Mouse (Mus musculus) kidney, embryonic 16.5 days (tissue): ENCODE data around the gene Cth. TPM values are rescaled to one million over a fixed set of nuclear protein-coding genes. Genes with fewer than 3 reads are reported as not detected.

ENCODE experiments used
- ATAC-seq: fragments of 200-750 bp; cut with Nextera tagmentation; 2 replicates; pipeline ENCODE4 v1.8.0; 2017; ENCODE audit warnings: moderate TSS enrichment; ENCODE audit not compliant: low FRiP score, low TSS enrichment
- H3K27ac ChIP-seq: fragments of 300-500 bp; sonication (generic); 2 replicates; pipeline ENCODE4 v1.5.1; 2014; ENCODE audit warnings: low read length
- H3K27me3 ChIP-seq: fragments of 300-500 bp; sonication (generic); 2 replicates; pipeline ENCODE4 v1.6.1; 2014; ENCODE audit warnings: low read length, control low read depth, mixed read lengths; ENCODE audit not compliant: insufficient read depth
- H3K36me3 ChIP-seq: fragments of 300-500 bp; sonication (generic); 2 replicates; pipeline ENCODE4 v1.6.1; 2014; ENCODE audit warnings: low read length, control low read depth, mixed read lengths; ENCODE audit not compliant: insufficient read depth
- H3K4me1 ChIP-seq: fragments of 300-500 bp; sonication (generic); 2 replicates; pipeline ENCODE4 v1.6.1; 2014; ENCODE audit warnings: low read length, control low read depth, mixed read lengths; ENCODE audit not compliant: insufficient read depth
- H3K4me2 ChIP-seq: fragments of 300-500 bp; sonication (generic); replicated peaks from 2 replicates; pipeline ENCODE4 v1.6.1; 2014; ENCODE audit warnings: low read depth, low read length
- H3K4me3 ChIP-seq: fragments of 300-500 bp; sonication (generic); 2 replicates; pipeline ENCODE4 v1.5.1; 2014; ENCODE audit warnings: mild to moderate bottlenecking, low read length
- H3K9ac ChIP-seq: fragments of 300-500 bp; sonication (generic); replicated peaks from 2 replicates; pipeline ENCODE4 v1.6.1; 2014; ENCODE audit warnings: low read length
- H3K9me3 ChIP-seq: fragments of 300-500 bp; sonication (generic); 2 replicates; pipeline ENCODE4 v1.6.1; 2016; ENCODE audit warnings: low read length, control low read depth
- WGBS: fragments of 180-500 bp; shearing (Covaris S2); extraction: QIAGEN DNeasy Blood & Tissue Kit; methylation state at CpG from one replicate; pipeline ENCODE4 v1.1.7; 2014; 5-methylcytosine and 5-hydroxymethylcytosine counted together
- polyA plus RNA-seq: library from polyadenylated mRNA; unstranded; fragments of >200 nt; fragmentation: Nextera tagmentation; extraction: Ambion mirVana; gene quantifications from 2 replicates; pipeline ENCODE4 v1.2.1, GENCODE M21; 2015

The Cth gene
- polyA plus RNA-seq, 1 experiment from 2014 or later, result 58.2 TPM

GRCm38 (mm10) chr3:157921376-157921775 is 3.5 kb downstream of the Cth start:
- H3K9me3 ChIP-seq, result no peaks in the 10 kb centered on the region
- peaks cover 10% of the 10 kb centered on the region; the same call in 1 of the 2 replicates for H3K4me1 ChIP-seq
- H3K27ac ChIP-seq, result no peak overlapping the region
- 94% methylated on average over 2 of the region's 2 CpGs for WGBS
- no peak overlapping the region for H3K9ac ChIP-seq
- ATAC-seq, result no peak
- H3K4me3 ChIP-seq, result no peak overlapping the region
- no peaks in the 10 kb centered on the region for H3K36me3 ChIP-seq
- H3K27me3 ChIP-seq, result no peaks in the 10 kb centered on the region
- H3K4me2 ChIP-seq, result no peak overlapping the region

GRCm38 (mm10) chr3:157916336-157916735 is 8.5 kb downstream of the Cth start:
- Histone ChIP-seq H3K4me3 (no peak overlapping the region), H3K4me1 (no peaks in the 10 kb centered on the region), H3K9ac (no peak overlapping the region), H3K36me3 (0 out of 2 replicates have a peak, but pooled peaks cover 5% of the 10 kb centered on the region), H3K9me3 (no peaks in the 10 kb centered on the region), H3K4me2 (no peak overlapping the region), H3K27me3 (no peaks in the 10 kb centered on the region), H3K27ac (no peak overlapping the region)
- ATAC-seq, result peak; percentile 78; the same call in 1 of the 2 replicates
- WGBS, result 78% methylated on average over 4 of the region's 4 CpGs

GRCm38 (mm10) chr3:157912155-157912554 is 12.7 kb downstream of the Cth start:
- no peak overlapping the region for H3K4me3 ChIP-seq
- WGBS, result 58% methylated on average over 2 of the region's 2 CpGs
- H3K4me1 ChIP-seq, result no peaks in the 10 kb centered on the region
- H3K4me2 ChIP-seq, result no peak overlapping the region
- no peak overlapping the region for H3K9ac ChIP-seq
- H3K9me3 ChIP-seq, result no peaks in the 10 kb centered on the region
- no peaks in the 10 kb centered on the region for H3K27me3 ChIP-seq
- peaks cover 11% of the 10 kb centered on the region; the same call in 1 of the 2 replicates for H3K36me3 ChIP-seq
- H3K27ac ChIP-seq, result no peak overlapping the region
- no peak; the same call in 1 of the 2 replicates for ATAC-seq

- no peak overlapping the region for H3K4me2 ChIP-seq
- no peaks in the 10 kb centered on the region for H3K9me3 ChIP-seq
- H3K27ac ChIP-seq, result no peak overlapping the region
- H3K4me3 ChIP-seq, result no peak overlapping the region
- no peaks in the 10 kb centered on the region for H3K27me3 ChIP-seq
- peaks cover 23% of the 10 kb centered on the region; the same call in 1 of the 2 replicates for H3K36me3 ChIP-seq
- H3K4me1 ChIP-seq, result no peaks in the 10 kb centered on the region
- 80% methylated on average over 3 of the region's 3 CpGs for WGBS
- ATAC-seq, result no peak
- no peak overlapping the region for H3K9ac ChIP-seq
These were observed 14.6 kb downstream of the Cth start for GRCm38 (mm10) chr3:157910262-157910661.

- no peaks in the 10 kb centered on the region for H3K4me1 ChIP-seq
- no peak overlapping the region for H3K27ac ChIP-seq
- no peak for ATAC-seq
- H3K9me3 ChIP-seq, result no peaks in the 10 kb centered on the region
- H3K4me3 ChIP-seq, result no peak overlapping the region
- no peak overlapping the region for H3K4me2 ChIP-seq
- H3K9ac ChIP-seq, result no peak overlapping the region
- 81% methylated on average over 3 of the region's 3 CpGs for WGBS
- H3K36me3 ChIP-seq, result peaks cover 34% of the 10 kb centered on the region
- no peaks in the 10 kb centered on the region for H3K27me3 ChIP-seq
These were observed 16.7 kb downstream of the Cth start for GRCm38 (mm10) chr3:157908166-157908565.

- H3K4me1 ChIP-seq, result no peaks in the 10 kb centered on the region
- 68% methylated on average over 5 of the region's 5 CpGs for WGBS
- no peak overlapping the region for H3K4me2 ChIP-seq
- H3K27me3 ChIP-seq, result no peaks in the 10 kb centered on the region
- no peak overlapping the region for H3K27ac ChIP-seq
- no peak overlapping the region for H3K4me3 ChIP-seq
- no peaks in the 10 kb centered on the region for H3K9me3 ChIP-seq
- H3K9ac ChIP-seq, result no peak overlapping the region
- H3K36me3 ChIP-seq, result peaks cover 22% of the 10 kb centered on the region
- ATAC-seq, result no peak
These were observed 23.2 kb downstream of the Cth start for GRCm38 (mm10) chr3:157901721-157902120.

GRCm38 (mm10) chr3:157899986-157900385 is 24.9 kb downstream of the Cth start:
- Histone ChIP-seq H3K27ac (no peak overlapping the region), H3K4me2 (no peak overlapping the region), H3K9me3 (no peaks in the 10 kb centered on the region), H3K36me3 (peaks cover 14% of the 10 kb centered on the region), H3K9ac (no peak overlapping the region), H3K4me1 (no peaks in the 10 kb centered on the region), H3K27me3 (no peaks in the 10 kb centered on the region), H3K4me3 (no peak overlapping the region)
- no peak for ATAC-seq
- WGBS, result 84% methylated on average over 1 of the region's 1 CpGs

GRCm38 (mm10) chr3:157897645-157898044 is 27.2 kb downstream of the Cth start:
- Histone ChIP-seq H3K27ac (no peak overlapping the region), H3K9me3 (no peaks in the 10 kb centered on the region), H3K4me3 (no peak overlapping the region), H3K4me1 (no peaks in the 10 kb centered on the region), H3K9ac (no peak overlapping the region), H3K36me3 (peaks cover 3% of the 10 kb centered on the region; the same call in 1 of the 2 replicates), H3K27me3 (no peaks in the 10 kb centered on the region), H3K4me2 (no peak overlapping the region)
- 90% methylated on average over 3 of the region's 3 CpGs for WGBS
- no peak for ATAC-seq

GRCm38 (mm10) chr3:157891819-157892218 is 33.1 kb downstream of the Cth start:
- Histone ChIP-seq H3K27me3 (no peaks in the 10 kb centered on the region), H3K36me3 (peaks cover 3% of the 10 kb centered on the region; the same call in 1 of the 2 replicates), H3K9me3 (no peaks in the 10 kb centered on the region), H3K4me1 (no peaks in the 10 kb centered on the region), H3K27ac (no peak overlapping the region), H3K9ac (no peak overlapping the region), H3K4me2 (no peak overlapping the region), H3K4me3 (no peak overlapping the region)
- no peak for ATAC-seq

- Histone ChIP-seq H3K27me3 (no peaks in the 10 kb centered on the region), H3K4me2 (no peak overlapping the region), H3K4me1 (no peaks in the 10 kb centered on the region), H3K9ac (no peak overlapping the region), H3K27ac (no peak overlapping the region), H3K9me3 (no peaks in the 10 kb centered on the region), H3K36me3 (no peaks in the 10 kb centered on the region), H3K4me3 (no peak overlapping the region)
- no peak for ATAC-seq
- 88% methylated on average over 6 of the region's 6 CpGs for WGBS
These were observed 40.7 kb downstream of the Cth start for GRCm38 (mm10) chr3:157884081-157884643.
